Mouse (Mus musculus) bone marrow, adult 2 months (tissue): ENCODE measurements around the gene Pax4. TPM values are rescaled to one million over a fixed set of nuclear protein-coding genes. Genes with fewer than 3 reads are reported as not detected.

Source experiments
- H3K27ac ChIP-seq: fragments of 200-500 bp; 2 replicates; pipeline ENCODE4 v1.5.1; 2012; ENCODE audit warnings: low read depth, mild to moderate bottlenecking, control low read depth, inconsistent platforms, low read length; ENCODE audit not compliant: control insufficient read depth, poor library complexity, insufficient read depth
- H3K4me1 ChIP-seq: fragments of 200-500 bp; 2 replicates; pipeline ENCODE4 v1.6.1; 2011; ENCODE audit warnings: low read length; ENCODE audit not compliant: control insufficient read depth, insufficient read depth
- H3K4me3 ChIP-seq: fragments of 200-500 bp; replicated peaks from 2 replicates; pipeline ENCODE3; 2011; ENCODE audit warnings: mild to moderate bottlenecking, low read depth, low read length, control low read depth; ENCODE audit not compliant: control insufficient read depth
- CTCF ChIP-seq: fragments of 200-500 bp; IDR thresholded peaks from 2 replicates; pipeline ENCODE4 v1.5.1; 2011; ENCODE audit warnings: low read length, control low read depth; ENCODE audit not compliant: control insufficient read depth, insufficient read depth
- POLR2A ChIP-seq: fragments of 200-500 bp; IDR thresholded peaks from 2 replicates; pipeline ENCODE4 v1.6.1; 2011; ENCODE audit warnings: low read depth, mild to moderate bottlenecking, control low read depth, low read length, borderline replicate concordance; ENCODE audit not compliant: control insufficient read depth
- WGBS: fragments of 180-500 bp; shearing (Covaris S2); methylation state at CpG from one replicate; pipeline ENCODE4 v1.1.7; 2018; 5-methylcytosine and 5-hydroxymethylcytosine counted together
- polyA plus RNA-seq: library from polyadenylated mRNA; stranded (reverse); fragments of >200 nt; gene quantifications from 2 replicates; pipeline ENCODE4 v1.2.4, GENCODE M21; 2011; ENCODE audit warnings: low replicate concordance; ENCODE audit not compliant: missing spikeins, insufficient read depth, insufficient read length

The Pax4 gene
- polyA plus RNA-seq, 1 experiment: not detected

GRCm38 (mm10) chr6:28470017-28470602 is 21.0 kb upstream of the Pax4 start:
- WGBS: 79% methylated on average over 4 of the region's 4 CpGs
- Histone ChIP-seq H3K27ac (no peak overlapping the region), H3K4me3 (no peak overlapping the region), H3K4me1 (no peaks in the 10 kb centered on the region)
- TF ChIP-seq POLR2A (no peak), CTCF (no peak)

DNA sequence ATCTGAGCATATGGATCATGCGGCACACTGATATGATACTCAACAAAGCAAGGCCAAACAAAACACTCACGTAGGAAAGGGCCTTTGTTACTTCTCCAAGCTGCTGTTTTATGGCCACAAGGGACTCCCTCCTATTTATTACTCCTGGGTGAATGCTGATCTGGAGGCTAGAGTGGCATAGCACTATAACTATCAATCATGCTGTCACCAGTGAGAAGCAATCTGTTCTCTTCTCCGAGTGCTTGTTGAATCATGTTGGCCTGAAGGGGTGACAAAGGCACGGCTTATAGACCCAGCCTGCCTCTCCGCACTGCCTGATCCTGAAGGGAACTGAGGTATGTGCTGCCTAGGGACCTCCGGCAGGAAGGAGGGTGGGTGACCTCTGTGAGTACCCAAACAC is 15.5 kb upstream of the Pax4 start:
- Histone ChIP-seq H3K4me3 (no peak overlapping the region), H3K27ac (no peak overlapping the region), H3K4me1 (no peaks in the 10 kb centered on the region)
- 77% methylated on average over 6 of the region's 6 CpGs for WGBS
- no peak for TF ChIP-seq CTCF
- no peak for TF ChIP-seq POLR2A

GRCm38 (mm10) chr6:28460534-28460933 is 11.4 kb upstream of the Pax4 start:
- no peak overlapping the region for H3K4me3 ChIP-seq
- H3K27ac ChIP-seq: no peak overlapping the region
- 6% methylated on average over 5 of the region's 5 CpGs for WGBS
- H3K4me1 ChIP-seq: peaks cover 3% of the 10 kb centered on the region
- TF ChIP-seq POLR2A (no peak), CTCF (peak; percentile 55; the same call in 1 of the 2 replicates)

- Histone ChIP-seq H3K4me1 (peaks cover 3% of the 10 kb centered on the region), H3K4me3 (no peak overlapping the region), H3K27ac (no peak overlapping the region)
- TF ChIP-seq CTCF (no peak), POLR2A (no peak)
Observed at GRCm38 (mm10) chr6:28459221-28459668, 10.1 kb upstream of the Pax4 start.

DNA sequence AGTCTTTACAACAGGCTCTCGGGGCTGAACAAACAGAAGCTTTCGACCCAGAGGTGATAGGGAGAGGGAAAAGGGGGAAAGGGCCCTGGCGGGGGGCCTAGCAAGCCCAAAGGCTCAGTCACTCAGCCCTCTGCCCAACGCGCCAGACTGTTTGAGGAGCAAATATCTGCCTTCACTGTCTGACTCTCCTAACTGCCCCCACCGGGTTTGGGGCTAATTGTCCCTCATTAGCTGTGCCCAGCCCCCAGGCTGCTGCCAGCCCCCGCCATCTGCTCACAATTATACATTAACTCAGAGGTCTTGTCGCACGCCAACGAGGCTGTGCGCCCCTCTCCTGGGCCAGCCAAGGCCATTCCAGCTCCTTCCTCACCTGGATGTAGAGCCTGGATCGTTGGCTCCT is 1.8 kb upstream of the Pax4 start:
- TF ChIP-seq POLR2A: no peak
- TF ChIP-seq CTCF: no peak
- Histone ChIP-seq H3K4me1 (no peaks in the 10 kb centered on the region), H3K27ac (no peak overlapping the region), H3K4me3 (no peak overlapping the region)
- 6% methylated on average over 12 of the region's 12 CpGs for WGBS

DNA sequence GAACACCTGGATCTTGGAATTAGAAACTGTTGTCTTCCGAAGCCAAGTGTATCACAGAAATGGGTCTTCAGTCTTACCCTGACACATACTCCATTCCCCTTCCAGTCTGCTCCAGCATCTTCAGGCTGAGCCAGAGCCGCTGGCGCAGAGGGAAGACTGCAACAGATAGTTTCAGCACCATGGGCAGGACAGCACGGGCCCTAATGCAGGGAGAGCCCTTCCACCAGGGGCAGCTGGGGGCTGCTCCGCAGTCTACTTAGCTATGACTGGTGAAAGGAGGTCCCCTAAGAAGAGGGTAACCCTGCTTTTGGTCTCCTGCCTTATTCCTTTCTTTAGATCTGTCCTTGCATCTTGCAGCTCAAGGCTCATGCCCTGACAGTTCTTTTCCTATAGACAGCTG is 1.3 kb upstream of the Pax4 start:
- no peaks in the 10 kb centered on the region for H3K4me1 ChIP-seq

DNA sequence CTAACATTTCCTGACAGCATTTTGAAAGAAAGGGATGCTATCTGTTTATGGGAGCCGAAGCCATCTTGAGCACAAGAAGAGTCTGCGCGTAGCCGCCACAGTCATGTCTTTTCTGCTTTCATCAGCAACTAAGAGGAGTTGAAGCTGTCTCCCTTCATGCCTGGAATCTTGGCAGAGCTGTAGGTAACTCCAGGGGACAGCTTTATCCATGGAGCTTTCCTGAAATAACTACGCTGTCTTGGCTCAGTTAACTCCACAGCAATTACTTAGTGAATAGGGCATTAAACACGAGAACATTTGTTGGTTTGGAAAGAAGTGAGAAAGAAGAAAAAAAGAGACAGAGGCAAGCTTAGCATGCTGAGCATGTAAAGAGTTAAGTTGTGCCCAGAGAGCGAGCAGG is 1.2 kb downstream of the Pax4 start:
- H3K4me3 ChIP-seq: no peak overlapping the region
- TF ChIP-seq CTCF (no peak), POLR2A (no peak)
- H3K4me1 ChIP-seq: no peaks in the 10 kb centered on the region
- H3K27ac ChIP-seq: no peak overlapping the region
- WGBS: 79% methylated on average over 7 of the region's 7 CpGs

More for the DNA sequence above, 1.3 kb upstream of the Pax4 start:
- no peak for TF ChIP-seq CTCF
- TF ChIP-seq POLR2A: no peak
- H3K4me3 ChIP-seq: no peak overlapping the region
- 25% methylated on average over 5 of the region's 5 CpGs for WGBS
- H3K27ac ChIP-seq: no peak overlapping the region

DNA sequence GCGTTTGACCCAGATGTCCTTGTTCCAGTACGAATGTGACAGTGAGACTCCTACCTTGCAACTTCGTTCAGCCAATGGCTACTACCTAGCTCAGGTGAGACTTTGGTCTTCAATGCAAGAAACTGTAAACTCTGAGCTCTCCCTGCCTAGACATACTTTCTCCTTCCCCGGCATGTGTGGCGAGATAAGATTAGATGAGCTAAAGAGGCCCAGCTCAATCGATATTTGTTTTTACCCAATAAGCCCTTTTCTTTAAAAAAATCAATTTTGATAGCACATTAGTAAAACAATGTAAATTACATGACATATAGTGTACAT is 17.7 kb downstream of the Pax4 start:
- H3K27ac ChIP-seq: no peak overlapping the region
- H3K4me3 ChIP-seq: no peak overlapping the region
- 81% methylated on average over 6 of the region's 6 CpGs for WGBS
- H3K4me1 ChIP-seq: no peaks in the 10 kb centered on the region
- TF ChIP-seq POLR2A (no peak), CTCF (no peak)
